Mouse (Mus musculus) testis, adult 2 months (tissue): ENCODE measurements around the gene Apobec1.

ENCODE experiments used
- CTCF ChIP-seq: fragments of 200-500 bp; IDR thresholded peaks from 2 replicates; pipeline ENCODE4 v1.5.1; 2012; ENCODE audit warnings: low read depth, mild to moderate bottlenecking, inconsistent platforms, low read length, moderate library complexity; ENCODE audit not compliant: control insufficient read depth, insufficient read depth, insufficient replicate concordance
- POLR2A ChIP-seq: fragments of 200-500 bp; IDR thresholded peaks from 2 replicates; pipeline ENCODE4 v1.6.1; 2012; ENCODE audit warnings: low read depth, mild to moderate bottlenecking, inconsistent platforms, low read length, moderate library complexity; ENCODE audit not compliant: control insufficient read depth

DNA sequence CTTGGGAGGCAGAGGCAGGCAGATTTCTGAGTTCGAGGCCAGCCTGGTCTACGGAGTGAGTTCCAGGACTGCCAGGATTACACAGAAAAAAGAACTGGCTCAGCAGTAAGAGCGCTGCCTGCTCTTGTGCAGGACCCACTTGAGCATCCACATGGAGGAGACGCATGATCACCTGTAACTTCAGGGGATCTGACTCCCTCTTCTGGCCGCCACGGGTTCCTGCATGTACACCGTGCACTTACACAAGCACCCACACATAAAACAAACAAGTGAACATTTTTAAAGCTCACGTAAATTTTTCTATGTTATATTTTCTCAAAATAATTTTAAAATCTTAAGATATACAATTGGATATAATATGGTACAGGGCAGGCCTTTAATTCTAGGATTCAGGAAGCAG, 3.2 kb upstream of the Apobec1 start:
- TF ChIP-seq CTCF: peak; percentile 37; the same call in 1 of the 2 replicates
- no peak for TF ChIP-seq POLR2A
